Mouse (Mus musculus): ENCODE measurements around the gene Bdh2. TPM values are rescaled to one million over a fixed set of nuclear protein-coding genes. Genes with fewer than 3 reads are reported as not detected.

Gene Bdh2
- polyA plus RNA-seq, 1 experiment from 2014 or later: 10.3 TPM

GRCm38 (mm10) chr3:135333763-135334162 is 52.7 kb downstream of the Bdh2 start:
- 0 out of 2 replicates have a peak, but pooled peaks cover 3% of the 10 kb centered on the region for H3K4me1 ChIP-seq
- no peak overlapping the region; the same call in 1 of the 2 replicates for H3K27ac ChIP-seq (replicated peaks)
- 30% methylated on average over 4 of the region's 4 CpGs for WGBS
- no peaks in the 10 kb centered on the region for H3K27me3 ChIP-seq (replicated peaks; ENCODE audit: low read depth, poor library complexity, severe bottlenecking)
- no peaks in the 10 kb centered on the region for H3K36me3 ChIP-seq (replicated peaks)
- no peak overlapping the region for H3K4me3 ChIP-seq
- DNase-seq (ENCODE audit: low spot score): no peak
- H3K9me3 ChIP-seq: no peaks in the 10 kb centered on the region

DNA sequence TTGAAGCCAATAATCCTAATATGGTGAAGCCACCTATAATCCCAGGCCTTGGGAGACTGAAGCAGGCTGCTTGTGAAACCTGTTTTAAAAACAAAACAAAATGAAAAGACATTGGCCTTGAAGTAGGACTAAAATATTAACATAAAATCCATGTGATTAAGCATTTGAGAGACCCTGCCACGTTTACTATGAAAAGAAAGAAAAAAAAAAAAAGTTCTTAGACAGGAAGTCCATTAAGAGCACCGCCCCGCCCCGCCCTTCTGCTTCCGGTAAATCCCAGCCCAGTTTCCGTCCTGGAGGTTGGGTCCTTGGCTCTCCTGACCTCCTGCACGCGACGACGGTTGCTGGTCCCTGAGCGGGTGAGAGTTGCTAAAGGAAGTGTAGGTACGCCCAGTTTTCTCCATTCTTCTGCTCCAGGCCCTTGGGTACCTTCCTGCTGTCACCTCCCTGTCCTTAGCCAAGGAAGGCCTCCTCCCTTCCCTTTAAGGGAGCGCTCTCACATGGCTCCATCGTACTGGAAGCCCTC is 66.8 kb downstream of the Bdh2 start, which contains the start of gene Slc9b1:
Slc9b1 (plus strand) TSS at position 291 of the 526 bp plus-strand sequence.
- H3K27me3 ChIP-seq (replicated peaks; ENCODE audit: low read depth, poor library complexity, severe bottlenecking): no peaks in the 10 kb centered on the region
- H3K27ac ChIP-seq (replicated peaks): no peak within 1 kb of the TSS
- H3K9me3 ChIP-seq: no peaks in the 10 kb centered on the region
- H3K36me3 ChIP-seq (replicated peaks): no peaks in the 10 kb centered on the region
- H3K4me3 ChIP-seq: no peak within 1 kb of the TSS
- no peaks in the 10 kb centered on the region for H3K4me1 ChIP-seq
- WGBS: 77% methylated on average over 14 of the region's 14 CpGs
- no peak for DNase-seq (ENCODE audit: low spot score)

DNA sequence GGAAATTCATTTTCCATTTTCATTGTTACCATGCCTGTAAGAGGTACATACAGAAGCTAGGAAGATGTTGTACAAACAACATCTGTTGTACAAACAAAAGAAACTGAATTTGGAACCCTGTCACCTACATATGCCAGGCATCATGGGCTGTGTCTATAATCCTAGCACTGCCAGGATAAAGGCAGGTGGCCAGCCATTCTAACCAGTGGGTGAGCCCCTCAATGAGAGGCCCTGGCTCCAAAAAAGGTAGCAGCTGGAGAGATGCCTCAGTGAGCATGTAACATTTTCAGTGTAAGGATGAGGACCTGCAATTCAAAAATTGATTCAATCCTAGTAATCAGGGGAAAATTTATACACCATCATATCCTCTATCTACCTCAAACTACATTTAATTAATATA is 68.0 kb downstream of the Bdh2 start:
- no peak overlapping the region for H3K27ac ChIP-seq (replicated peaks)
- no peaks in the 10 kb centered on the region for H3K27me3 ChIP-seq (replicated peaks; ENCODE audit: low read depth, poor library complexity, severe bottlenecking)
- H3K9me3 ChIP-seq: no peaks in the 10 kb centered on the region
- no peaks in the 10 kb centered on the region for H3K4me1 ChIP-seq
- no peaks in the 10 kb centered on the region for H3K36me3 ChIP-seq (replicated peaks)
- no peak overlapping the region for H3K4me3 ChIP-seq
- no peak for DNase-seq (ENCODE audit: low spot score)

GRCm38 (mm10) chr3:135351857-135352256 is 70.8 kb downstream of the Bdh2 start:
- Histone ChIP-seq H3K36me3 (replicated peaks) (no peaks in the 10 kb centered on the region), H3K27me3 (replicated peaks; ENCODE audit: low read depth, poor library complexity, severe bottlenecking) (no peaks in the 10 kb centered on the region), H3K27ac (replicated peaks) (no peak overlapping the region), H3K9me3 (no peaks in the 10 kb centered on the region), H3K4me3 (no peak overlapping the region), H3K4me1 (no peaks in the 10 kb centered on the region)
- DNase-seq (ENCODE audit: low spot score): no peak
- 96% methylated on average over 3 of the region's 3 CpGs for WGBS

Other genes starting within 250 kb of the Bdh2 start
- 35.8 and 39.4 TPM in 2 replicates for gene Cenpe, start 68.7 kb upstream of the Bdh2 start, polyA plus RNA-seq (2016; fragmentation: Nextera tagmentation; extraction: Ambion mirVana)
- 3.0 and 3.8 TPM in 2 replicates for gene Slc9b2, start 26.5 kb downstream of the Bdh2 start, polyA plus RNA-seq (2016; fragmentation: Nextera tagmentation; extraction: Ambion mirVana)
- gene Slc9b1, start 66.8 kb downstream of the Bdh2 start, polyA plus RNA-seq (2016; fragmentation: Nextera tagmentation; extraction: Ambion mirVana): 0.62 TPM in 1 of 2 replicates, not detected in the other
- gene Cisd2, start 142.7 kb downstream of the Bdh2 start, polyA plus RNA-seq (2016; fragmentation: Nextera tagmentation; extraction: Ambion mirVana): 74.9 and 81.1 TPM in 2 replicates
- 539 and 556 TPM in 2 replicates for gene Ube2d3, start 156.9 kb downstream of the Bdh2 start, polyA plus RNA-seq (2016; fragmentation: Nextera tagmentation; extraction: Ambion mirVana)
- gene Manba, start 204.4 kb downstream of the Bdh2 start, polyA plus RNA-seq (2016; fragmentation: Nextera tagmentation; extraction: Ambion mirVana): 3.3 and 3.5 TPM in 2 replicates